Mouse (Mus musculus): ENCODE results near the gene Zfand3. TPM values are rescaled to one million over a fixed set of nuclear protein-coding genes. Genes with fewer than 3 reads are reported as not detected.

The Zfand3 gene
- total RNA-seq, 2 experiments from 2014 or later = 138 to 143 TPM

DNA sequence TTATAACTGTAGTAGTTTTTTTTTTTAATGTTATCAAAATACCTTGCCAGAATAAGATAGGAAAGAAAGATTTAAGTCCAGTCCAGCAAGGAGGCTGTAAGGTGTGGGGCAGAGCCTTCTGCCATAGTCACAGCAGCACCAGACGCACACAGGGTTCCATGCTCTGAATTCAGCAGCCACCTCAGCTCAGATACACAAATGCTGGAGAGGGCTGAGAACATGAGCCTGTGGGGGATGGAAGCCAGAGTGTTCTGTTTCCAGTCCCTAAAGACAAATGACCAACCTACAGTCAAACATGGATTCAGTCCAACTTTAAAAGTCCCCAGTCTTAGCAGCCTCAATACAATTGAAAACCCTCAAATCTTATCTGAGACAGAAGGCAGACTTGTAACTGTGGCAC is 150.3 kb downstream of the Zfand3 start:
- DNase-seq = no peak

DNA sequence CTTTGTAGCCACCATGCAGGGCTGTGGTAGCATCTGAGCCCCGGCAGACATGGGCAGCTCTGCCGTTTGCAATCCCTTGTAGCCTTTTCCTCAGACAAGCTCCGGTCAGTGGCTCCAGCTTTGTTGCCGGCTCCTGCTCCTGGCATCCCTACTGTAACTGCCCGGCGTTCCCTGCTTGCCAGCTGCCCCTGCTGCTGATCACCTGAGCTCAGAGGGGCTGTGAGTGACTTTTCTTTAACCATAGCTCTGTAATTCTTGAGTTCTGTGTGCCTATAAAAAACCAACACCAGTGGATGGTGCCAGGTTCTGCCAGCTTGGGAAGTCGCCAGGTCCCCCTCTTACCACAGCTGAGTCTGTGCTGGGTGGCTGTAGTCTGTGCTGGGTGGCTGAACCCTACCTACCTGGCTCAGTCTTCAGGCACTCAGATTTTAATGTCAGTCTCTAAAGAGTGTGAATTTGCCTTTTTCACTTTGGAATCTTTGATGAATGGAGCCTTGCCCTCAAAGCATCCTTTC is 150.9 kb downstream of the Zfand3 start:
- DNase-seq = no peak

DNA sequence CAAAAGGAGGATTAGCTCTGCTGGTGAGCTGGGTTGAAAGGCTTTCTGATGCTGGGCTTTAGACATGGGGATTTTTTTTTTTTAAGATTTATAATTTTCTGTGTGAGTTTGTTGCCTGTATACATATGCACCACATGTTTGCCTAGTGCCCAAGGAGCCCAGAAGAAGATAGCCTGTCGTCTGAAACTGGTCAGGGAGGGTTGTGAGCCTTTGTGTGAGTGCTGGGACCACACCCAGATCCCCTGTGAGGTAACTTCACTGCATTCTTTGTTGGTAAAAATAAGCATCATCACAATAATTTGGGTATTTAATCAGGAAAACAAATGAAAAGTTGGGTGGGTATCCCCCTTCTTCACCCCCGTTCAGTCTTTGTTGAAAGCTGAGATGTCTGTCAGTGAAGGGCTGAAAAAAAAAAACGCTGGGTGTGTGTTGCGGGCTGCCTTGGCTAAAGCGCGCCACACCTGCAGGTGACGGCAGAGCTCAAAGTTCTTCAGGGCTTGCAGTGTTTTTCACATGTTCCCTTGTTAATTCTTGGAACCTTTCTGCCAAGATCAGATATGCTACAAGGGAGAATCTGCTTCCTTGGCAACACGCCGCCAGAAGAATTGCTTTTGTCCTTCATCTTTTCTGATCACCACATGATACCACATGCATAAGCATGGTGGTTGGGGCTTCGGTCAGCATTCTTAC is 154.0 kb downstream of the Zfand3 start:
- DNase-seq = no peak

DNA sequence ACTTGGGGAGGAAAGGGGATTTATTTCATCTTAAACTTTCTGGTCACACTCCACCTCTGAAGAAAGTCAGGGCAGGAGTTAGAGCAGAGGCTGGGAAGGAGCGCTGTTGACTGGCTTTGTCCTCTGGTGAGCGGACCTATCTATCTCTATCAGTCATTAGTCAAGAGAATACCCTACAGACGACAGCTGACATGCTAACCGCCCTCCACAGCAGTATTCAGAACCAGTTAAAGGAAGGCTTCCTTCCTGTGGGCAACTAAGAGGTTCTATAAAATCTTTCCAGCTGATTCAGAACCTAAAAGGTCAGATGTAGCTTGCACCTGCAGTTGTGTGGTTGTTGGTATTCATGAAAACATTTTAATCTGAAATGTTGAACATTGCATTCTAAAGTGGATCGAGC is 154.8 kb downstream of the Zfand3 start:
- DNase-seq = no peak

DNA sequence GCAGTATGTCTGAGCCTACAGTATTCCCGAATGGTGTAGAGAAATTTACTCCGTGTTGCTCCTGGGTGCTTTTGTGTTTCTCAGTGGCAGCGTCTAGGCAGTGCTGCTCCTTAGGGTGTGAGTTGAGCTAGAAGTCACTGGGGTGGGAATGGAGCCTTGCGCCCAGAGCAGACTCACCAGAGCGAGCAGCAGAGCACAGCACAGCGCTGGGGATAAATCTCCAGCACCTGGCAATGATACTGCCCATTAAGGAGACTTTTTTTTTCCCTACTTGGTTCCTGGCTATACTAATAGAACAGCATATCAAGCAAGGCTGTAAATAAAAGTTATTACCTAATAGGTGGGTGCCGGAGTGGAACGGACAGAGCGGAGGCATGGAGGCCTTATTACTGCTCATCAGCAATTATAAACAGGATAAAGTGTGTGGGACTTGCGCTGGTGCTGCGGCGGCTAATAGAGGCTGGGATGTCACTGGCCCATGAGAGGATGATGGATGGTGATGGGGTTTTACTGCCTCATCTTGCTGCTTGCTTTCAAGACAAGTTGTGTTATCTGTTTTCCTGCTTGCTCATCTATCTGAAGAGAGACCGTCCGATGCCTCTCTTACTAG is 156.4 kb downstream of the Zfand3 start:
- DNase-seq = no peak

DNA sequence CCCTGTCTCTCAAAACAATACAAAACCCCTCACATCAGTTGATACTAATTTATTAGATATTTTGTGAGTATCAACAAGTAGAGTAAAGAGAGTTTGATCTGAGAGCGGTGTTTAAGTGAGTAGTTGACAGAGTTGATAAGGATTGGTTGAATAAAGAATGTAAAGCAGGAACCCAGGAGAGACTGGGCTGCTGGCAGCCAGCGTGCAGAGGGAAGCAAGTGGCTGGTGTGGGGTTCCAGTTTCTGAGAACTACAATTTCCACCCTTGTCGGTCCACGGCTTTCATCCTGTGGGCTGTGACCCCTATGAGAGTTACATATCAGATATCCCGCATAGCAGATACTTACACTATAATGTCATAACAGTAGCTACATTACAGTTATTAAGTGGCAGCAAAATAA is 158.4 kb downstream of the Zfand3 start:
- DNase-seq = no peak

DNA sequence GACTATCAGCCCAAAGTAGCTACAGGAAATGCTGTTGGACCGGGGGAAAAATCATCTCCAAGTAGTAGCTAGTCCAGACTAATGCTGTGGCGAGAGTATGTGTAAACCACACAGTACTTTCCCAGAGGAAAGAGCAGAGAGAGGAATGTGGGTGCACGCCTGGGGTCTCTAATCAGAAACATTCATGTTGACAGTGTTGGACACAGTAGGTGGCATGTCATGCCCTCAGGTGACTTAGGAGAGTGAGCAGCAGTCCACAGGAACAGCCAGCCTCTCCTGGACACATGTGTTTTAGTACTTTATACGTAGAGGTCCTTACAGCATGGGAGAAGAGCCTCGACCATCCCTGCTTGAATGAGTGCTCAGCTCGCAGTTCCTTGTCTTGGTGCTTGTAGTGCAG is 159.3 kb downstream of the Zfand3 start:
- no peak for DNase-seq

DNA sequence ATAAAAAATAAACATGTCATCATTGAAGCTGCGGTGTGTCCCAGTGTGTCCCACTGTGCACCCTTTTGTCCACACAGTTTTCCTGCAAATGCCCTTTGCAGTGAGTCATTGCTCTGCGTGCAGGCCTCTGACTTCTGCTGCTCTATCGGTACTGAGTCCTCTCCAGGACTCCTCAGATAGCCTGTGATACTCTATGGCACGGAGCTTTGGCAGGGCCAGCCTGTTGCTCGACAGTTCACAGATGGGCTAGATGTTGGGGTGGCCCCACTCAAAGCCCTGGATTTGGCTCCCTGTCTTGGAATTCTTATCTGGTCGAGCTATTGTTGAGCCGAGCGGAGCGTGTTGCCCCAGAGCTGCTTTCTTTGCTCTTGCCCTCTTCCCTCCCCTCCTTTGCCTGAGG is 160.3 kb downstream of the Zfand3 start:
- no peak for DNase-seq

DNA sequence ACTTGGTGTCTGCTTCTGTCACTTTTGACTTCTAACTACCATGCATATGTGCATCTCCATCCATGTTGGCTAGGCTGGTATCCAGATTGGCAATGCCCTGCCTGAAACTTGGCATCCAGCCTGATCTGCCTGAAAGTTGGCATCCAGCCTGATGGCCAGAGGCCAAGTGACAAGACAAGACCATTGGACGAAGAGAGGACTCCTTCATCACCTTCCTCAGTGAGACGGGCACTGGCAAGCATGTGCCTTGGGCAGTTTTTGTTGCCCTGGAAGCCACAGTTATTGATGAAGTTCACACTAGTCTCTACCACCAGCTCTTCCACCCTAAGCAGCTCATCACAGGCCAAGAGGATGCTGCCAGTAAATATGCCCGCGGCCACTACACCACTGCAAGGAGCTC is 172.9 kb downstream of the Zfand3 start:
- no peak for DNase-seq

DNA sequence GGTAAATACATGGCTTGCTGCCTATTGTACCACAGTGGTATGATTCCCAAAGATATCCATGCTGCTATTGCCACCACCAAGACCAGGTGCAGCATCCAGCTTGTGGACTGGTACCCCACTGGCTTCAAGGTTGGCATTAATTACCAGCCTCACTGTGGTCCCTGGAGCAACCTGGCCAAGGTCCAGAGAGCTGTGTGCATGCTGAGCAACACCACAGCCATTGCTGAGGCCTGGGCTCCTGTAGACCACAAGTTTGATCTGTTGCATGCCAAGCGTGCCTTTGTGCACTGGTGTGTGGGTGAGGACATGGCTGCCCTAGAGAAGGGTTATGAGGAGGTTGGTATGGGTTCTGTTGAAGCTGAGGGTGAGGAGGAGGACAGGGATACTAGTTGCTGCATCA is 173.9 kb downstream of the Zfand3 start:
- DNase-seq = no peak

DNA sequence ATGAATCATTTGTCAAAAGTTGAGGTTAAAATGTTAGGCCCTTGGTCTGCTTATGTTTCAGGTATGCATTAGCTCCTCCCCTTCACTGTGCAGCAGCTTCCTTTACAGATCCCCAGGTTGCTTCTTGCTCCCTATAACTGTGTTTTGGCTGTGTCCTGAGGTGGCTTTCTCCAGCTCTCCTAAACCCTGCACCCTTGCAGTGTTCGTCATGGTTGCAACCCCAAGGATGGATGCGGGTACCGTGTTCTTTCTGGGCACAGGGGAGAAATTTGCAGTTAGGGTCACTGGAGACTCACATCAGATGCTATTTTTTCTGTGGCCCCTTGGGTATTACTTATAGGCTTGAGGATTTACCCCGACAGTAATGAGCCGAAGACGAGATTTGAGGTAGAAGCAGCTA is 175.7 kb downstream of the Zfand3 start:
- DNase-seq = no peak

DNA sequence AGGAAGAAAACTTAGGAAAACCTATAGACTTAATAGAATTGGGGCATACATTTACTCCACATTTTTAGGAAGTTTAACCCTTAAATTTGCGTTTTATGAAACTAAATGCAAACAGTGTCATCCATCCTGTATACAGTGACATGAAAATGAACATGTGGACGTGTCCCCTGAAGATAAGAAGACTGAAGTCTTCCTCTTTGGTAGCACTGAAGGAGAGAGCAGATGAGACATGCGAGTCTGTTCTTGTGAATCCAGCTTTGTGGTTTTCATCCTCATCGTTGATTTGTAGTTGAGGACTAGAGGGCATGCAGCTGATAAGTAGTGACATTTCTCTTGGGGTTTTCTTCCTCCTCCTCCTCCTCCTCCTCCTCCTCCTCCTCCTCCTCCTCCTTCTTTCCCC is 177.0 kb downstream of the Zfand3 start:
- DNase-seq = no peak

DNA sequence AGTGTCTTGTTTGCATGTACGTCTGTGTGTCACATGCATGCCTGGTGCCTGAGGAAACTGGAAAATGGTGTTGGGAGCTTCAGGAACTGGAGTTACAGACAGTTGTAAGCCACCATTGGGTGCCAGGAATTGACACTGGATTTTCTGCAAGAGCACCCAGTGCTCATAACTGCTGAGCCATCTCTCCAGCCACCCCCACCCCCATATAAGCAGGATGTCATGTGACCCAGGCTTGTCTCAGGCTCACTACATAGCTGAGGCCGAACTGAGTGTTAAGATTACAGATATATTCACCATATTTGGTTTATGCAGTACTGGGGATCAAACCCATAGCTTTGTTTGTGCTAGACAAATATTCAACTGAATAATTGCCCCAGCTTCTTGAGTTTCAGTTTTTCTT is 177.5 kb downstream of the Zfand3 start:
- DNase-seq = no peak

DNA sequence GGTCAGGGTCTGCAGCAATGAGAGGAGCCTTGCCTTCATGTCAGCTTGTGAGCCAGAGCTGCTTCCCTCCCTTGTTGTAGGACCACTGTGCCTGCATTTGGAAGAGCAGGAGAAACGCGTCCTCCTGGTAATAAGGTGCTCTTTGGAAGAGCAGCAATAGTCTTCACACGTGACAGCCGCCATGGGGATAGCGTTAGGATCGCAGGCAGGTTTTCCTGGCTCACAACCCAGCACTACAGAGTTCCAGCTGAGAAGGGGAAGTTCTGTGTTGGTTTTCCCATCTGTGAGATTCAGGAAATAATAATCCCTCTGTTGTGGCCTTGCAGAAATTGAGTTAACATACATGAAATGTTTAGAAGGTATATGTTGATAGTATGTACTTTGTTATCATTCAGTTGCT is 179.0 kb downstream of the Zfand3 start:
- no peak for DNase-seq

DNA sequence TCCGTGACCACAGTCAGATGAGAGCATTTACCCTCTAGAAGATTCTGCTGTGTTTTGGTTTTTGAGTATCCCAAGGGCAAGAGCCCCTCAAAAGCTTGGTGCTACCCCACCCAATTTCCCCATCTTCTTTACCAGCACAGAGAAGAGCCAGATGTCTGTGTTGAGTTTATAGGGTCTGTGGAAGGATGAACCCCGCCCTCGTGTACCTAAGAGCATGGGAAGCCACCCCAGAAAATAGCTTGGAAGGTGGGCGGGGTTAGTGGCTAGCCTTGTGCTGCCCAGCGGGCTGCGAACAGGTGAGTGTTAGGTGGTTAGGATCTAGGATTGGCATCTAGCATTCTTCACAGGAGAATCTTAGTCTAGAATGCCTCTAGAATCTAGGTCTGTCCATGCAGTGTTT is 182.6 kb downstream of the Zfand3 start:
- DNase-seq = no peak

DNA sequence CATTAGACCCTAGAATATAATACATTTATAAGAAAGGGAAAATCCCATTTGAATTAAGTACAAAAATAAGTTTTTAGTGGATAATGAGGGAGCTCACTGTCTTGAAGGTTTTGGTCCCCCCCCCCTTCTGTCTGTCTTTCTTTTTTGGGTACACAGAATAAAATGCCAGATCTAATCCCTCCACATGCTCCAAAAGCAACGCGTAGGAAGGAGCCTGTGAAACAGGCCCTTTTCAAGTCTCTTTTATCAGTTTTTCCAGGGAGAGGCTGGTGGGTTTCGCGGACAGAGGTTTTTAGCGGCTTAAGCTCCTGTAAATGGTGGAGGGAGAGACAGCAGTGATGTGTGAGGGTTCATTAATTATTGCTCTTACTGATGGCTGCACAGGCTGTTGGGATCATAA is 183.0 kb downstream of the Zfand3 start:
- DNase-seq = no peak

DNA sequence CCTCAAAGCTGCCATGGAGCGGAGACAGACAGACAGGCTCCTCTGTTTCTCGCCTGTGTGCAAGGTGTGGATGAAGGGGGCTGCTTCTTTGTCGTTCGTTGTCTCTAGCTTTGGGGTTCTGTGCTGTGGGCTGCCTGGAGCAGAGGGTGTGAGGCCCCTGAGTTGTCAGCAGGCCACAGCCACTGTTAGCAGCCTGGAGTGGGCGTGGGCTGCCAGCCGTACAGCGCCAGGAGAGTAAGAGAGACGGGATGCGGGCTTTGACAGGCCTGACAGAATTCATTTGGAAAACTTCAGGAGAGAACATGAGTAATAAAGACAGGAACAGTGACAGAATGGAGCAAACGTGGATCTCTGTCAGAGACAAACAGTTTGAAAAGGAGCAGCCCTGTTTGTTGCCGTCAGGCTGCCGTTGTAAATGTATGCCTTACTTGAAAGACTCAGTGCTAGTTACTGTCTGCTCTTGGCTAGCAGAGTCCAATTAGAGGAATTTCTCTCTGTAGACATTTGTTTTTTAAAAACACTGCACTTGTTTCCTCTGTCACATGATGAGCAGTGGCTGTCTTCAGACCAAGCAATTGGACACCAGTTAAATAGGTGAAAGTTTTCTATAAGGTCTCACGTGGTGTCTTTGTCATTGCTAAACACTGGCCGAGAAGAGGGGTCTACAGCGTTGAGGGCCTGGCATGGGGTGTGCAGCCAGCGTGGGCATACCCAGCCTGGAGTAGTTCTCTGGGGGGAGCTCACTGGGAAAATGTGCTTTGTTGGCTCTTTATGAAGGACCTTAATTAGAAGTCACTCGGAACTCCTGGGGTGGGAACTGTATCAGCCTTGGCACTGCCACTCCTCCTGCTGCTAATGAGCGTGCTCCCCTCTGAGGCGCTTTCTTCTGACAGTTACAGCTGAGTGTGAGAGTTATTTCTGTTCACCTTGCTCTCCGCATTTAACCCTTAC is 183.8 kb downstream of the Zfand3 start:
- no peak for DNase-seq

DNA sequence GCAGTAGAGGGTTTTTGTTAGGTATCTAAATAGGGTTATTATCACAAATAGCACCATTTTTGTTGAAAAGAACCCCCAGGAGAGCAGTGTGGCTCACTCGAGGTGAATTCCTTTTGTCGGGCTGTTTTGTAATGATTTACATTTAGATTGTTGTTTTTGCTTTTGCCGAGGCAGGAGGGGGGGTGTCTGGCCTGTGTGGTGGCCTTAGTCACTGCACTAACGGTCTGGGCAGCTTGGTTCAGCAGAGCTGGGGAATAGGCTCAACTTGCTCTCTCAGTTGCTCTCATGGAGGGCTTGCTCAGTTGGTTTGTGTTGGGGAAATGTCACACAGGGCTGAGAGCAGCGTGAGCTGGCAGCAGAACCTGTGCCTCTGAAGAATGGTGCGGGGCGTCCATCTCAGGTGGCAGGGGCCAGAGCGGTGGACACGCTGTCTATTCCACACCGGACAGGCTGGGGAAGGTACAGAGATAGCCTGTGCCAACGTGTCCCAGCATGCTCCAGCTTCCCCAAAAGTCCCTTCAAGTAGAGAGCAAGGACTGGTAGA is 186.6 kb downstream of the Zfand3 start:
- no peak for DNase-seq

DNA sequence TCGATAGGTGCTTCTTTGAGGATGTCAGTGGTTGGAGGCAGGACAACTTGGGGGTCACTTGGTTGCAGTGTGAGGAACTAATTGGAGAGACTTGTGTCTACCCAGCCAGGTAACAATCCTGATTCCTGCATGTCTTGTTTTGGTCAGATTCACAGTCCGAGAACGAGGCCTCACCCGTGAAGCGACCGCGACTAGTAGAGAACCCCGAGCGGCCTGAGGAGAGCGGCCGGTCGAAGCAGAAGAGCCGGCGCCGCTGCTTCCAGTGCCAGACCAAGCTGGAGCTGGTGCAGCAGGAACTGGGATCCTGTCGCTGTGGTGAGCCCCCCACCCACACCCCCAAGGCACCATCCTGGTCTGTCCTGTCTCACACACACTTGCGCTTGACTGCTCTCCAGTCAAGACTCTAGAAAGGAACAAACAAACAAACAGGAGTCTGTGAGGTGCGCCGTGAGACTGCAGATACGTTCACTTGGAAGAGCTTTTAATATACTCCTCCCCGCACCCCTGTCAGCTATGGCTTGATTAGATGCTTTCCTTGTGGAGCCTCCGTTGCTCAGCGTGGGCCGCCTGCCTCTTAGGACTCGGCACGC is 188.0 kb downstream of the Zfand3 start:
- no peak for DNase-seq

DNA sequence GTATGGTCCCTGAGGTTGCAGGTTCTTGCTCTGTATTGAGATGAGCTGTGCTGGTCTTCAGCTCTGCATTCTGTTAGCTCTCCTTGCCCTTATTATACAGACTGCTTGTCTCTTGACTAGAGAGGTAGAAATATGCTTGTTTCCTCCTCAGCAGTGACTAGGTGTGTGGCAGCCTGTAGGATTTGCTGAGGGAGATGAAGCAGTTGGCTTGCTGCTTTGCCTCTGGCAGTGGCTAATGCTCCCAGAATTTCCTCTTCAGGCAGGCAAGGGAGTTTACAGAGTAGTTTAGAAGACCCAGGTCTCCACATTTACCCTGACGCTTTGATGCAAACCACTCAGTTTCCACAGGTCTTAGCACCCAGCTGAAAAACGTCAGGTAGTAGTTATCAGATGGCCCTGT is 189.1 kb downstream of the Zfand3 start:
- no peak for DNase-seq

DNA sequence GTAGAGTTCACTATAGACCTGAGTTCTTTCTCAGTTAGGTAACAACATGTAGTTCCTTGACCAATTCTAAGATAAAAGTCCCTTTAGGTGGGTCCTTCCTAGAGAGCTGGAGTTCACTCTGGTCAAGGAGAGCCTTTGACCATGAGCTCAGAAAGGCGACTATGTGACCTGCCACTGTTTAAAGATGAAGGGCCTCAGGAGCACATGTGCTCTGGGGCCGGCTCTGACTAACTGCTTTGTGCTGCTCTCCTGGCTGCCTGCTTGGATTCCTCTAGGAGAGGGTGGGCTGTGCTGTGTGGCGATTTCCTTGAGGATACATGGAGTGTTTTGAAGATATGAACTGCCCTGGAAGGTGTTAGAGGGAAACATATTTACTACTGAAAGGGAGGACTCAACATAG is 189.6 kb downstream of the Zfand3 start:
- no peak for DNase-seq

Measured in gastrocnemius, postnatal 25 days (tissue).